In the genomic region with DNA sequence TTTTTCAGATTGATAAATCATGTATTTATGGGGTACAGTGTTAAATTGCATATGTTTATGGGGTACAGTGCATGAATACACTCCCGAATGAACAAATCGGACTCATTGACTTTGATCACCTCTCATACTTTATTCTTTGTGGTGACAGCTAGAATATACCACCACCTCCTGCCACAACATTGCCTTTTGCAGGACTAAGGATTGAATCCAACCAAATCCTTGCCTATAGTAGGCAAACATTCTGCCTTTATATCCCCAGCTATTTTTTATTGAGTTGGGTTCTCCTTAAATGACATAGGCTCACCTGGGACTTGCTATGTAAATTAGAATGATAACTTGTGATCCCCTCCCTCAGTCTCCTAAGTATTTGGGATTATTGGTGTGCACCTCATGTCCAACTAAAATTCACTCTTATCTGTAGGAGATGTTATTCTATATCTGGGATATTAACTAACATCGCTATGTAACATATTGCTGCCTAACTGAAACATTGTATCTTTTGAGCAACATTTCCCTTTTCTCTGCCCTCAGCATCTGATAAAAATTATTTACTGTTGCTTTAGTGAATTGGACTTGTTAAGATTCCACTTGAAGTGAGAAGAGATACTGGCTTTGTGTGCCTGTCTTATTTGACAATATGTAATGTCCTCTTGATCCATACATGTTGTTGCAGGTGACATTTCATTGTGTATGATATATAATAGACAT, we compare ENCODE assay signal across 8 mouse cellular contexts. TPM values are rescaled to one million over a fixed set of nuclear protein-coding genes. Genes with fewer than 3 reads are reported as not detected.
DNase-seq lines count a peak whose midpoint lies in the region; ATAC-seq and TF ChIP-seq lines count a peak whose summit lies in the region.

No protein-coding gene starts in this region.

- intact Hi-C loops in heart, postnatal 10 days (cut with DNase I): loop anchor here (5.0 kb wide), 1 partner anchor 74 kb away; no protein-coding TSS in a partner anchor

- no peak for ATAC-seq in heart, embryonic 12.5 days (ENCODE audit: insufficient number of reproducible peaks, low FRiP score)
- no peak for ATAC-seq in G1E (ENCODE audit: extremely low read depth, insufficient number of reproducible peaks, low FRiP score, poor library complexity, severe bottlenecking)
- ATAC-seq in cerebellum, adult (ENCODE audit: insufficient number of reproducible peaks, low FRiP score, low TSS enrichment): no peak

- 0 out of 2 replicates have a peak, but pooled peaks cover 3% of the 10 kb centered on the region for H3K9me3 ChIP-seq in heart, embryonic 12.5 days (replicated peaks)
- no peaks in the 10 kb centered on the region for H3K9me3 ChIP-seq in G1E (replicated peaks)
- no peaks in the 10 kb centered on the region for H3K9me3 ChIP-seq in hindbrain, embryonic 10.5 days
- no peaks in the 10 kb centered on the region; the same call in 1 of the 2 replicates for H3K9me3 ChIP-seq in midbrain, embryonic 10.5 days (replicated peaks)

- H3K27me3 ChIP-seq in heart, embryonic 12.5 days (replicated peaks): peaks cover 18% of the 10 kb centered on the region
- H3K27me3 ChIP-seq in G1E (ENCODE audit: insufficient read depth, low read length): no peaks in the 10 kb centered on the region
- peaks cover 17% of the 10 kb centered on the region for H3K27me3 ChIP-seq in hindbrain, embryonic 10.5 days (ENCODE audit: insufficient read depth, poor library complexity, severe bottlenecking)
- peaks cover 16% of the 10 kb centered on the region for H3K27me3 ChIP-seq in midbrain, embryonic 10.5 days (ENCODE audit: low read depth, poor library complexity, severe bottlenecking)

- no peak overlapping the region for H3K27ac ChIP-seq in heart, embryonic 12.5 days (ENCODE audit: poor library complexity, severe bottlenecking)
- H3K27ac ChIP-seq in hindbrain, embryonic 10.5 days: peak overlapping the region; percentile 94
- H3K27ac ChIP-seq in midbrain, embryonic 10.5 days (replicated peaks): peak overlapping the region; percentile 94

- H3K4me1 ChIP-seq in heart, embryonic 12.5 days (replicated peaks): no peaks in the 10 kb centered on the region
- H3K4me1 ChIP-seq in G1E (ENCODE audit: insufficient read depth, low read depth, low read length): peaks cover 13% of the 10 kb centered on the region
- H3K4me1 ChIP-seq in hindbrain, embryonic 10.5 days (replicated peaks): peaks cover 16% of the 10 kb centered on the region
- peaks cover 19% of the 10 kb centered on the region for H3K4me1 ChIP-seq in midbrain, embryonic 10.5 days

- no peak for TF ChIP-seq CTCF in G1E (IDR thresholded peaks at IDR 0.05; ENCODE audit: low read depth, low read length)

- H3K4me2 ChIP-seq in heart, embryonic 12.5 days: peak overlapping the region; percentile 68

- no peaks in the 10 kb centered on the region for H3K36me3 ChIP-seq in heart, embryonic 12.5 days
- H3K36me3 ChIP-seq in G1E (replicated peaks): no peaks in the 10 kb centered on the region
- H3K36me3 ChIP-seq in hindbrain, embryonic 10.5 days: no peaks in the 10 kb centered on the region
- H3K36me3 ChIP-seq in midbrain, embryonic 10.5 days: no peaks in the 10 kb centered on the region

- no peak for DNase-seq in heart, postnatal 10 days
- no peak for DNase-seq in G1E (ENCODE audit: low spot score)
- DNase-seq in hindbrain, embryonic 10.5 days (ENCODE audit: low spot score): no peak
- no peak for DNase-seq in midbrain, embryonic 10.5 days (ENCODE audit: low spot score)
- no peak for DNase-seq in layer of hippocampus, adult 9-10 months (ENCODE audit: low spot score)
- DNase-seq in adrenal gland, adult 18-20 months (ENCODE audit: low spot score in 2 of 2): no peak

- peak overlapping the region; percentile 91 for H3K4me3 ChIP-seq in heart, embryonic 12.5 days
- H3K4me3 ChIP-seq in G1E (ENCODE audit: low read depth, low read length): peak overlapping the region; percentile 77
- peak overlapping the region; percentile 68 for H3K4me3 ChIP-seq in hindbrain, embryonic 10.5 days
- peak overlapping the region; percentile 71 for H3K4me3 ChIP-seq in midbrain, embryonic 10.5 days

- WGBS in heart, embryonic 12.5 days: 80% methylated on average over 3 of the region's 3 CpGs
- WGBS in hindbrain, embryonic 10.5 days: 76% methylated on average over 3 of the region's 3 CpGs
- WGBS in midbrain, embryonic 10.5 days: 77% methylated on average over 3 of the region's 3 CpGs

- H3K9ac ChIP-seq in heart, embryonic 12.5 days: peak overlapping the region; percentile 93

RNA-seq across cellular contexts. Expression of gene Med14, which starts 1.4 kb away (rescaled TPM):
- 30.2 and 32.6 TPM in 2 replicates for polyA plus RNA-seq in heart, embryonic 12.5 days (2016; fragmentation: Nextera tagmentation; extraction: Ambion mirVana)
- total RNA-seq in heart, postnatal 10 days (2021): 10 to 100 TPM; 34.8 to 36.7 TPM
- total RNA-seq in G1E (2014; fragmentation: Nextera tagmentation) (74.7 and 81.1 TPM in 2 replicates), G1E (2017) (20.6 and 22.8 TPM in 2 replicates)
- polyA plus RNA-seq in G1E (2012): 4.5 and 4.7 TPM in 2 replicates
- polyA plus RNA-seq in hindbrain, embryonic 10.5 days (2016; fragmentation: Nextera tagmentation; extraction: Ambion mirVana): 11.1 and 11.5 TPM in 2 replicates
- 10.6 and 12.4 TPM in 2 replicates for polyA plus RNA-seq in midbrain, embryonic 10.5 days (2016; fragmentation: Nextera tagmentation; extraction: Ambion mirVana)
- total RNA-seq in adrenal gland, adult 18-20 months (2021): 10 to 100 TPM; 20.9 to 22.6 TPM
